In the genomic region with DNA sequence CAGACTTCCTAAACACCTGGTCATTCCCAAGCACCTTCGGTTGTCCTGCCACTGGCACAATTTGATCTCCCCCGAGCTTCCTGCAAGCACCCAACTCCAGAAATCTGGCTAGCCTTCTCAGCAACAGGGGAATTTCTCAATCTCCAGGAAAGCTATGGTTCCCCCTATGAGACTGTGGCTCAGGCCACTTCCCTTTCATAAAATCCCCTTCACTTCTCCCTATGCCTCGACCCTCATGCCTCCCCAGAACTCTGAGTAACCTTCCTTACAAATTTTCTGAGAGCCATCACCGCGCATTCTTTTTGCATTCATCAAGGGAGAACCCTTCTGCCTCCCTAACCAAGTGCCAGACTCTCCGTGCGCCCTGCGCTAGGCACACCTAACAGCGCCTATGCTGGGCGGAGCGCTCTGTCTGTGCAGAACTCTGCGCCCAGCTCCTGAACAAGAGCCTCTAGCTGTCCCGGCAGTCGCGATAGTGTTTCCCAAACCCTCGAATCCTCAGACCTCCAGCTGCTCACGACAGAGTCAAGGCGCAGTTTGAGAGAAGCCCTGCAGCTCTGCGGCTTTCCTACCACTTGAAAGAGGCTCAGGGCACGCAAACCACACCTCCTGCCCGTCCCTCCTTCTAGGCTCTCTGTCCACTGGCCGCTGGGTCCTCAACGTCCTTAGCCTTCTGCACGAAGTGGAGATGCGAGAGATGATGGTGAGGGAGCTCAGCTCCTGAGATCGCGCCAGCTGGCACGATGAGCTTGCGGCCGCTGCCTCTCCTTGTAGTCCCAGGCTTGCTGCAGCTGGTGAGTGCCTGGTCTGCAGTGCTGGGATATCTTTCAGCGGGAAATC, we compare ENCODE assay signal across 8 mouse cellular contexts. TPM values are rescaled to one million over a fixed set of nuclear protein-coding genes. Genes with fewer than 3 reads are reported as not detected.
A peak's percentile ranks its signal among the peaks of the same experiment; 100 is the strongest.
DNase-seq lines count a peak whose midpoint lies in the region; ATAC-seq and TF ChIP-seq lines count a peak whose summit lies in the region.

Nxph2 (plus strand) TSS at position 501 of the 840 bp plus-strand sequence.

- H3K9ac ChIP-seq in ES-Bruce4 (ENCODE audit: low read depth, poor library complexity, severe bottlenecking), result no peak within 1 kb of the TSS
- peak within 1 kb of the TSS; percentile 45 for H3K9ac ChIP-seq in midbrain, embryonic 15.5 days

- H3K4me3 ChIP-seq in ES-Bruce4 (ENCODE audit: low read depth, low read length), result peak within 1 kb of the TSS; percentile 33
- peak within 1 kb of the TSS; percentile 50 for H3K4me3 ChIP-seq in midbrain, embryonic 15.5 days

- no peak within 1 kb of the TSS for H3K27ac ChIP-seq in ES-Bruce4 (ENCODE audit: insufficient read depth, low read length)
- H3K27ac ChIP-seq in midbrain, embryonic 15.5 days, result no peak within 1 kb of the TSS

- H3K4me1 ChIP-seq in ES-Bruce4 (ENCODE audit: control insufficient read depth, insufficient read depth, low read length), result no peaks in the 10 kb centered on the region
- peaks cover 11% of the 10 kb centered on the region; the same call in 1 of the 2 replicates for H3K4me1 ChIP-seq in midbrain, embryonic 15.5 days

- ATAC-seq in midbrain, embryonic 15.5 days (replicated peaks), result peak; percentile 89
- no peak for ATAC-seq in erythroid progenitor cell, adult 5-6 weeks (replicated peaks; ENCODE audit: low FRiP score, poor library complexity, severe bottlenecking)

- TF ChIP-seq EP300 in ES-Bruce4 (IDR thresholded peaks at IDR 0.05; ENCODE audit: insufficient read depth, low read depth, low read length), result no peak

- peak; percentile 28 to 51 for DNase-seq in cerebellum, postnatal 14 days
- DNase-seq in cerebellum, adult 9-10 months, result no peak
- DNase-seq in forelimb bud, embryonic 11.5 days (ENCODE audit: low read depth, low spot score), result peak; percentile 26
- DNase-seq in layer of hippocampus, adult 9-11 months, result peak; percentile 2
- no peak for DNase-seq in urinary bladder, adult 2 months (ENCODE audit: low spot score)

- peak within 1 kb of the TSS; percentile 92 for H3K4me2 ChIP-seq in midbrain, embryonic 15.5 days

- no peaks in the 10 kb centered on the region for H3K9me3 ChIP-seq in ES-Bruce4 (replicated peaks; ENCODE audit: control insufficient read depth, insufficient read depth, low read length, poor library complexity, severe bottlenecking)
- H3K9me3 ChIP-seq in midbrain, embryonic 15.5 days, result no peaks in the 10 kb centered on the region

- no peaks in the 10 kb centered on the region for H3K27me3 ChIP-seq in ES-Bruce4 (ENCODE audit: control insufficient read depth, insufficient read depth, low read length, poor library complexity, severe bottlenecking)
- no peaks in the 10 kb centered on the region for H3K27me3 ChIP-seq in midbrain, embryonic 15.5 days (replicated peaks)

- no peak for TF ChIP-seq POLR2A in ES-Bruce4 (IDR thresholded peaks at IDR 0.05; ENCODE audit: insufficient read depth, low read length)

- WGBS in midbrain, embryonic 15.5 days, result 3% methylated on average over 31 of the region's 31 CpGs

- TF ChIP-seq CTCF in ES-Bruce4 (IDR thresholded peaks at IDR 0.05; ENCODE audit: low read depth, low read length), result no peak

- no peaks in the 10 kb centered on the region for H3K36me3 ChIP-seq in ES-Bruce4 (ENCODE audit: control insufficient read depth, insufficient read depth, low read length, poor library complexity, severe bottlenecking)
- no peaks in the 10 kb centered on the region for H3K36me3 ChIP-seq in midbrain, embryonic 15.5 days (replicated peaks)

RNA-seq across cellular contexts. Expression of gene Nxph2, which starts in this region (rescaled TPM):
- polyA plus RNA-seq in ES-Bruce4 (2011; ENCODE audit: insufficient read depth, insufficient read length, low read depth, missing spikeins), result not detected in 2 replicates
- polyA plus RNA-seq in midbrain, embryonic 15.5 days (2015; fragmentation: Nextera tagmentation; extraction: Ambion mirVana), result 0.52 and 0.61 TPM in 2 replicates
- total RNA-seq in erythroid progenitor cell, adult 5-6 weeks (2015; ENCODE audit: low replicate concordance), result not detected in 2 replicates
- not detected in 2 replicates for total RNA-seq in erythroid progenitor cell, adult 5-6 weeks (2017; ENCODE audit: low replicate concordance)
- polyA plus RNA-seq in urinary bladder, adult 2 months (2012; rRNA removed), result not detected in 2 replicates

Comparison
In these comparisons a context has a peak if more than half of its experiments do, and no peak if none do; other contexts are left out.
1. DNase-seq: peak in cerebellum, postnatal 14 days (2 of 2), forelimb bud, embryonic 11.5 days (single experiment) and layer of hippocampus, adult 9-11 months (single experiment); none in cerebellum, adult 9-10 months (single experiment) and urinary bladder, adult 2 months (single experiment).
2. Peak in ATAC-seq, H3K4me3 ChIP-seq, H3K9ac ChIP-seq and H3K4me2 ChIP-seq in midbrain, embryonic 15.5 days; RNA of the gene not detected or under 1 TPM.